Mouse (Mus musculus): ENCODE measurements at regions not wholly inside any gene's neighbourhood (a gene's known extent, or its start where the extent isn't known, plus 50 kb on each side); places are given as distances from the start of the nearest gene placed in this dataset.

DNA sequence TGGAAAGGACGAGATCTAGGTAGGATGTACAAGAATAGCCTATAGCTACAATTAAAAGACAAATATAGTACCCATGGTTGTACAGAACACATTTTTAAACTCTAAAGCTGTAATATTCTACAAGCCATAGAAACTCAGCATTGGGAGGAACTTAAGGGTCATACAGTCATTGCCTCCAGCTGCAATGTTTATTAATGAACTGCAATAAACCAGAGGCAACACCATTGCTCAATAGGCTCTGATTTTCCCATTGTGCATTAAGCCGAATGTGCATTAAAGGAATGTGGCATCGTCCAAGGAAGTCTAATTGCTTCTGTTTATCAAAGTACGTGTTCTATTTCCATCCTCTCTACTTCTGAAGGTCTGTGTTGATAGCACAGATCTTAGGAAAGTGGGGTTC, 200.4 kb downstream of the Adamts15 start:
- no peak for DNase-seq (ENCODE audit: low spot score)
- peaks cover 2% of the 10 kb centered on the region; the same call in 1 of the 2 replicates for H3K4me1 ChIP-seq
- no peak overlapping the region for H3K27ac ChIP-seq
- H3K4me3 ChIP-seq: no peak overlapping the region
- H3K36me3 ChIP-seq: no peaks in the 10 kb centered on the region
- no peaks in the 10 kb centered on the region for H3K27me3 ChIP-seq (ENCODE audit: insufficient read depth, poor library complexity, severe bottlenecking)
- H3K9me3 ChIP-seq: no peaks in the 10 kb centered on the region
- WGBS: 78% methylated on average over 4 of the region's 4 CpGs

DNA sequence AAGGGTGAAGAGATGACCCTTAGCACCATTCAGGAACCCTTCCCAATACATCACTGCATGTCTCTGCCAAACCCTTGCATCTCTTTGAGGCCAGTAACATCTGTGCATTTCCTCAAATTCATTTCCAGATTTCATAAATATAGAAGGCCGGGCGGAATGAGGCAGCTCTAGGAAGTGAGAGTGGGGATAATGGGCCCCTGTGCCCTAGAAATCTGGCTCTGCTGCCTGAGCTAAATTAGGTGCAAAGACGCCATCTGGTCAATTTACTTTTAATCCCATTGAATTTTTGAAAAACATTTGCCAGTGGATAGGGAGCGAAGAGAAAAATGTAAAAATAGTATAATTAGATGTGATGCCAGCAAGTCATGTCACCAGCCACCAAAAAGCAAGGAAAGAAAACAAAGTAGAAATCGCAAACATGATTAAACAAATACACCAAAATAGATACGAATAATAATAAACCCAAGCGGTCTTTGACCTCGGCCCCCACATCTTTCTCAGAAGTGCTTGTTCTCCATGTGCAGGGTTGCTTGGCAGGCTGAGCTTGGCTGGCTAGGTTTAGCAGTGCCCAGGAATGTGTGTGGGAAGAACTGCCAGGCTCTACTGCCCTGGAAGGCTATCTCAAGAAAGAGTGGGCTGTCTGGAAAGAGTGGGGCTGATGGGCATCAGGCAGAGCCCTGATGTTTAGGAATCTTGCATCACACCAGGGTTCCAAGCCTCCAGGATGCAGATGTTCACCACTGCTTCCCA, 205.7 kb downstream of the Adamts15 start:
- no peak overlapping the region for H3K4me3 ChIP-seq
- no peak overlapping the region for H3K27ac ChIP-seq
- H3K36me3 ChIP-seq: no peaks in the 10 kb centered on the region
- peaks cover 4% of the 10 kb centered on the region; the same call in 1 of the 2 replicates for H3K4me1 ChIP-seq
- H3K9me3 ChIP-seq: no peaks in the 10 kb centered on the region
- no peaks in the 10 kb centered on the region for H3K27me3 ChIP-seq (ENCODE audit: insufficient read depth, poor library complexity, severe bottlenecking)
- 85% methylated on average over 8 of the region's 8 CpGs for WGBS
- DNase-seq (ENCODE audit: low spot score): no peak

DNA sequence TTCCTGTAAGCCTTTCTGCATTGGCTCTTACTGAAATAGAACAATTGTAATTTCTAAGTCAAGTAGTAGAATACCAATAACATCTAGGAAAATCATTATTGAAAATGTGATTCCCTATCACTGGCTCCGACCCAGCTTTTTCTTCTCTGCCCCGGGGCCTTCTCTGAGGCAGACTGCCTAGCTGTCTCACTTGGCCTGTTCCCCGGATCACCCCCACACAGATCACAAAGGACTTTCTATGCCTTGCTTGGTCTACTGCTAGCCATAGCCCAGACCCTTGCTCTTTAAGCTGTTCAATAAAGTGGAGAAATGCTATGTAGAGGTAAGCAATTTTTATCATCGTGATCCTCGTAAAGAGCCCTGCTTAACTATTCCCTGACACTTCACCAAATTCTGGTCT, 212.1 kb downstream of the Adamts15 start:
- Histone ChIP-seq H3K27ac (no peak overlapping the region), H3K36me3 (no peaks in the 10 kb centered on the region), H3K9me3 (no peaks in the 10 kb centered on the region), H3K4me1 (no peaks in the 10 kb centered on the region), H3K27me3 (ENCODE audit: insufficient read depth, poor library complexity, severe bottlenecking) (no peaks in the 10 kb centered on the region), H3K4me3 (no peak overlapping the region)
- WGBS: 87% methylated on average over 5 of the region's 5 CpGs
- DNase-seq (ENCODE audit: low spot score): no peak

DNA sequence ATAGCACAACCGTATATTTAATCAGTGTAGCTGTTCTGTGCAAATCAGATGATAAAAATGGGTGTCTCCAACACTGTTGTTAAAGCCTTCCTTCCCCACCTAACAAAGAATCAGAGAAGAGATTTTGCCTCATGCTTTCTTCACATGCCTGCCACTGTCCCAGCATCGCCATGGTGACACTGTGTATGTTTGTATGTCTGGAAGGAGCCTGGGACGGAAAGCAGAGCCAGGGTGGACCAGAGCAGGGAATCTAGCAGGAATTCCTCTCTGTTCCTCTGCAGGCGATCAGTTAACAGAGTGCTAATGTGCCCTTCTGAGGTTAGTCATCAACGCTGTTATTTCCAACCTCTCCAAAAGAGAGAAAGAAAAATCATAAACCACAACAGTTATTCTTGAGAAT, 222.4 kb downstream of the Adamts15 start:
- no peaks in the 10 kb centered on the region for H3K9me3 ChIP-seq
- H3K4me3 ChIP-seq: no peak overlapping the region
- H3K27me3 ChIP-seq (ENCODE audit: insufficient read depth, poor library complexity, severe bottlenecking): no peaks in the 10 kb centered on the region
- peak; percentile 91 for DNase-seq (ENCODE audit: low spot score)
- no peaks in the 10 kb centered on the region for H3K36me3 ChIP-seq
- 26% methylated on average over 5 of the region's 5 CpGs for WGBS
- H3K27ac ChIP-seq: peak overlapping the region; percentile 60
- H3K4me1 ChIP-seq: peaks cover 22% of the 10 kb centered on the region

DNA sequence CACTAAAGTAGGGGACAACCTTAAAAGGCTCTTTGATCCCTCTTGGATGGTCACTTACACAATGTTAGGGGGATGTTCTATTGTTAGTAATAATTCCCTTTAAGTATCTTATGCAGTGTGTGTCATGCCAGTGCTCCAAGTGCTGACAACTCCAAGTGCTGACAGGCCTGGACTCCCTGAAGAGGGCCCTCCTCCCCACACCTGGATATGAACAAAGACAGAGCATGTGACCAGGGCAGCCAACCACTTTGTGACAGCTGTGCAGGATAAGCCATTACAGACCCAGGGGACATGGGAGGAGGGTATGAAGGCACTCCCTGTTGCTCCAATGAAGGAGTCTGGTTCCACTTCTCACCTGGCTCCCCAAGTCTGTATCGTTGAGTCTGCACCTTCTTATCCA, 224.7 kb downstream of the Adamts15 start:
- no peaks in the 10 kb centered on the region for H3K9me3 ChIP-seq
- 54% methylated on average over 1 of the region's 1 CpGs for WGBS
- peaks cover 22% of the 10 kb centered on the region for H3K4me1 ChIP-seq
- H3K36me3 ChIP-seq: no peaks in the 10 kb centered on the region
- H3K4me3 ChIP-seq: no peak overlapping the region
- H3K27me3 ChIP-seq (ENCODE audit: insufficient read depth, poor library complexity, severe bottlenecking): no peaks in the 10 kb centered on the region
- peak; percentile 80 for DNase-seq (ENCODE audit: low spot score)
- H3K27ac ChIP-seq: peak overlapping the region; percentile 4; the same call in 1 of the 2 replicates

DNA sequence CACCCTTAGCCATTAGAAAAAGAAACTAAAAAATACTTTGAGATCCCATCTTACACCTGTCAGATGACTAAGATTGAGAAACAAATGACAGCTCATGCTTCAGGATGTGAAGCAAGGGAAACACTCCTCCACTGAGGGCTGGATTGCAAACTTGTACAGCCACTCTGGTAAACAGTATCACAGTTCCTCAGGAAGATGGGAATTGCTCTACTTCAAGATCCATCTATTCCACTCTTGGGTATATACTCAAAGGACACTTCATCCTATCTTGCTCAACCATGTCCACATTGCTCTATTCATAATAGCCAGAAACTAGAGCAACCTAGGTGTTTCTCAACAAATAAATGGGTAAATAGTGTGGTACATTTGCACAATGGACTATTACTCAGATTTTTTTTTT, 241.2 kb downstream of the Snx19 start:
- Histone ChIP-seq H3K36me3 (no peaks in the 10 kb centered on the region), H3K4me1 (no peaks in the 10 kb centered on the region), H3K27ac (no peak overlapping the region), H3K4me3 (no peak overlapping the region), H3K27me3 (ENCODE audit: insufficient read depth, poor library complexity, severe bottlenecking) (no peaks in the 10 kb centered on the region), H3K9me3 (no peaks in the 10 kb centered on the region; the same call in 1 of the 2 replicates)
- no peak for DNase-seq (ENCODE audit: low spot score)

DNA sequence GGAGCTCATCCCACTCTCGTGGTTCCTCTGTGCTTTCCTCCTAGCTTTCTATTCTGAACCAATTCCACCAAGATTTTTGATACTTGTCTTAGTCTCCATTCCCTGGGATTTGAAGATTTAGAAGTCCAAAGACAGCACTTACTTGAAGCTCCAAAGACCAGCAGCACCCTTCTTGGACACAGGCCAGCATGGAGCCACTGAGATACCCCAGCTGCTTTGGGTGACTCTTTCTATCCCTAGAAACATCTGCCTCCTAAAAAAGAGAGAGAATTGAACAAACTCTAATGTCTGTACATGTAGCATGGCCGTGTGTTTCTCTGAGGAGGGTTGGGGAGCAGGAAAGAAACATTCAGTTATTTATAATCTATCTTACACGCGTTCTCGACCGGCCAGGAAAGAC, 235.5 kb downstream of the Snx19 start:
- WGBS: 88% methylated on average over 6 of the region's 6 CpGs
- no peaks in the 10 kb centered on the region for H3K27me3 ChIP-seq (ENCODE audit: insufficient read depth, poor library complexity, severe bottlenecking)

DNA sequence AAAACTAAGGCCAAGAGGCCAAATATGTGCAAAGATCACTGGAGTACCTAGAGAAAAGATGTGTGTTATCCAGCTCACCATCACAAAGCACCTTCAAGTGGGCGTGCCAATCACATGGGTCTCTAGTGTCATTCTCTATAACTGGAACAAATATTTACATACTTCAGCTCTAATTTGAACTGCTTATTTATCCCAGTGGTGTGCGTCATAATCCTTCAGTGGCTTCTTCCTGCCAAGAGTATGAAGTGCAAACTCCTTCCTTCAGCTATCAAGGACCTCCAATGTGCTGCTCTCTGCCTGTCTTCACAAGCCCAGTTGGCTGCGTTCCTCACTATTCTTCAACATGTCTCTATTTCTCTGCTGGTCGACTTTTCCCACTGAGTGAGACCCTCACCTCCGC, 227.1 kb downstream of the Snx19 start:
- 80% methylated on average over 5 of the region's 5 CpGs for WGBS
- H3K27me3 ChIP-seq (ENCODE audit: insufficient read depth, poor library complexity, severe bottlenecking): no peaks in the 10 kb centered on the region
- no peak for DNase-seq (ENCODE audit: low spot score)
- no peaks in the 10 kb centered on the region for H3K4me1 ChIP-seq
- no peaks in the 10 kb centered on the region for H3K36me3 ChIP-seq
- no peak overlapping the region for H3K4me3 ChIP-seq
- no peak overlapping the region for H3K27ac ChIP-seq
- peaks cover 3% of the 10 kb centered on the region; the same call in 1 of the 2 replicates for H3K9me3 ChIP-seq

More for the DNA sequence above, 235.5 kb downstream of the Snx19 start:
- Histone ChIP-seq H3K4me1 (no peaks in the 10 kb centered on the region), H3K27ac (no peak overlapping the region), H3K9me3 (no peaks in the 10 kb centered on the region; the same call in 1 of the 2 replicates), H3K4me3 (no peak overlapping the region), H3K36me3 (no peaks in the 10 kb centered on the region)
- DNase-seq (ENCODE audit: low spot score): no peak

DNA sequence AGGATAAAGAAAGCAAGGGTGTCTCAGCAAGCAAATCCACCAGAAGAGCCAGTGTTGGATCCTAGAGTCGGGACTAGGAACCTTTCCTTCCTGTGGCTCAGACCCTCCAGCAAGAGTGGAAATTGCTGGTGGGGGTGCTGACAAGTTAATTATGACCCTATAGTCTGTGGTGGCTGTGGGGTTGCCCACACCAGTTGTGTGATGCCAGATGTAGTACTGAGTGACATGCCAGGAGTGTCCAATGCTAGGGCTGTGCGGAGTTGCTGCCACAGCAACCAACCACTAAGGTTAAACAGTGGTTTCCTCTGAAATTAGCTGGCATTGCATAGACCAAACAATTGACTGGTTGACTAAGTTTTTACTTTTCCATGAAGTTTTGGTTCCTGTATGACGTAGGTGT, 226.3 kb downstream of the Snx19 start:
- Histone ChIP-seq H3K27me3 (ENCODE audit: insufficient read depth, poor library complexity, severe bottlenecking) (no peaks in the 10 kb centered on the region), H3K4me1 (no peaks in the 10 kb centered on the region), H3K4me3 (no peak overlapping the region), H3K9me3 (peaks cover 3% of the 10 kb centered on the region; the same call in 1 of the 2 replicates), H3K27ac (no peak overlapping the region), H3K36me3 (no peaks in the 10 kb centered on the region)
- no peak for DNase-seq (ENCODE audit: low spot score)
- 86% methylated on average over 3 of the region's 3 CpGs for WGBS

DNA sequence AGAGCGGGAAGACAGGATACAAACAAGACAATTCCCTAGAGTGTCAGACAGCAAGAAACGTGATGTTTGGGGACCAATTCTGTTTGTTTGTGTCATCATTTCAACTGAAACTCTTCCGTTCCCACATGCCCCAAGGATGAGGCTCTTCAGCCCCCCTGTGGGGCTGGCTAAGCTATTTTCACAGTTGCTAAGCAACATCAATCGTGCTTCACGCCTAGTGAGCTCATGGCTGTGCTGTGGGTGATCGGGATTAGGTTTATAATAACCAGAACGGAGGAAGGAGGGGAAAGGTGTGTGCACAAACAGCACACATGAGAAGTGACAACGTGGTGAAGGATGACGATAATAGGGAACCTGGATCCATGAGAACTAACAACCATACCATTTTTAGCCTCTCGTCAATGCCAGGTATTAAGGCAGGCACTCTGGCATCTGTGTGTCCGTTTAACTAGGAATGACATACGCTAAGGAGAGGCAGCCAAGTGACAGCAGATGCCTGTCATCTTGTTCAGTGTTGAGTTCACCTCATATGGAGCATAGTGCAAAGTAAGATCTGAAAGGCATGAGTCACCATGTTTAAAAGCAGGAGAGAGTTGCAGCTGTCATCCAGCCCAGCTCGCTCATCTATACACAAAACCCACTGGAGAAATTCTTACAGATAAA, 222.6 kb downstream of the Snx19 start:
- 82% methylated on average over 13 of the region's 13 CpGs for WGBS
- Histone ChIP-seq H3K27me3 (ENCODE audit: insufficient read depth, poor library complexity, severe bottlenecking) (no peaks in the 10 kb centered on the region), H3K4me3 (no peak overlapping the region), H3K27ac (no peak overlapping the region), H3K4me1 (no peaks in the 10 kb centered on the region), H3K36me3 (no peaks in the 10 kb centered on the region), H3K9me3 (peaks cover 3% of the 10 kb centered on the region; the same call in 1 of the 2 replicates)
- no peak for DNase-seq (ENCODE audit: low spot score)

DNA sequence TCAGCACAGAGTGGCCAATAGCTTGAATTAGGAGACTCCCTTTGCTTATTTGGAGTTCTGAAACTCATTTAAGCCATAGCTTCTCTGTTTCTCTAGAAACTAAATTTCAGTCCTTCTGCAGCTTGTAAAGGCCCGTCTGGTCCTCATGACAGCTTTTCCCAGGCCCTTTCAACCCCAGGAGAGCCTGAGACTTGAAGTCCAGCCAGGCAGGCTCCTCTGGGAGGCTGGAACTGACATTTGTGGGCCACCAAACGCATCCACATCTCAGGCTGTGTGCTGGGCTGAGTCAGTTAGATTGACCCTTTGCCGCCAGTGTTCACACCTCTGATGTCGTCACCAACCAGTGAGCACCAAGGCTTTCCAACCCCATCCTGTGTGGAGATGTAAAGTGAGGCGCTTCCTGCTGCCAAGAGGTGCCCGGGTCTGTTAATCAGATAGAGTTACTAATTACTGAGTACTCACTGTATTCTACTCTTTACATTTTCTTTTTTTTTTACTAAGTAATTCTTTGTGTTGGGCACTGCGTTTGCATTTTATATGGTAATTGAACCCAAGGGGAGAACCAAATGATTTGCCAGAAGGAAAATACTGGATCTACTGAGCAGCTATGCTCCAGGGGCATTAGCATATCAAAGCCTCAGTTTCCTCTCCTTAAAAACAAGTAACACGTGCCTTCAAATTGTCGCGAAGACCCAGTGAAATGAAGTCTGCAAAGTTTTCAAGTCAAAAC, 207.0 kb downstream of the Snx19 start:
- Histone ChIP-seq H3K27me3 (ENCODE audit: insufficient read depth, poor library complexity, severe bottlenecking) (no peaks in the 10 kb centered on the region), H3K36me3 (no peaks in the 10 kb centered on the region), H3K27ac (no peak overlapping the region), H3K4me1 (peaks cover 17% of the 10 kb centered on the region; the same call in 1 of the 2 replicates), H3K9me3 (no peaks in the 10 kb centered on the region), H3K4me3 (no peak overlapping the region)
- WGBS: 44% methylated on average over 10 of the region's 10 CpGs
- DNase-seq (ENCODE audit: low spot score): peak; percentile 51

DNA sequence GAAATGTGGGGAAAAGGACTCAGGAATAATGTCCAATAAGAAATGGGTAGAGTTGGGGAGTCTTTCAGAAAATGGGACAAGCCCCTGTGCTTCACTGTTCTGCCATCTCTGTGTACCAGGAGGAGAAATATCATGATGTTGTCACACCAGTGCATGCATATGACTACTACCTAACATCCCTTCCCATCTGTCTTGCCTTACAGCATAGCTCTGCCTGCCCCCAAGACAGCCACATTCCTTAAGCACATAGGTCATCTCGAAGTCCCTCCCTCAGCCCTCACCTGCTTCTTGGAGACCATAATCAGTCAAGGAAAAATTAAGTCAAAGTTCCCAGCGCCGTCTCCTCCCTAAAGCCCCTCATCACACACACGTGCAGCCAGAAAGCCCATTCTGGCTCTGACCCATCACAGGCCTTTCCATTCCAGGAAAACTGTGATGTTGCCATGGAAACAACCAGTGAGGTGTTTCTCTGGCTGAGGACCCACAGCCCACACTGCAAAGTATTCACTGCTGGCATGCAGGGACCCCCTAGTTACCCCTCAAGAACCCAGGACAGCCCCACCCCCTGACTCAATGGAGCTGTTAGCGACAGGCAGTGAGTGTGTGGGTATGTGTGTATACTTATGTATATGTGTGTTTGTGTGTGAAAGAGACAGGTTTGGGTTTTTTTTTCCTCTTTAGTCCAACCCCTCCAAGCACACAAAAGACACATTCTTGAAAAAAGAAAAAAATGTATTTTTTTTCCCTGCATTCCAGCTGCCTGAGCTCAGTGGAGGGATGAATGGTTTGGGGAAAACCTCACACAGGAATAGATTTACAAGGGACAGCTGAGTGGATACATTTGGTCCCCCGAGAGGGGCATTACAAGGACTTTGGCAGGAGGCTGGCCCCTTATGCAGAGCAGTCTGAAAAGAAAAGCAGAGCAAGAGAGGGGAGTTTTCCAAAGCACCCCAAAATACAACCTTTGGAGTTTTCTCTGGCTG, 205.5 kb downstream of the Snx19 start:
- peaks cover 23% of the 10 kb centered on the region; the same call in 1 of the 2 replicates for H3K4me1 ChIP-seq
- H3K9me3 ChIP-seq: no peaks in the 10 kb centered on the region
- H3K4me3 ChIP-seq: no peak overlapping the region
- WGBS: 66% methylated on average over 6 of the region's 6 CpGs
- H3K36me3 ChIP-seq: no peaks in the 10 kb centered on the region
- no peaks in the 10 kb centered on the region for H3K27me3 ChIP-seq (ENCODE audit: insufficient read depth, poor library complexity, severe bottlenecking)
- DNase-seq (ENCODE audit: low spot score): no peak
- 0 out of 2 replicates have a peak overlapping the region, but pooled peaks have one; percentile 44 for H3K27ac ChIP-seq

All from heart, embryonic 10.5 days (tissue).